Mouse (Mus musculus): ENCODE measurements at regions not wholly inside any gene's neighbourhood (a gene's known extent, or its start where the extent isn't known, plus 50 kb on each side); places are given as distances from the start of the nearest gene placed in this dataset.

GRCm38 (mm10) chr4:12571881-12572280, 400.1 kb upstream of the Fam92a start:
- TF ChIP-seq ZMIZ1 (IDR thresholded peaks at IDR 0.05; ENCODE audit: low read depth, low read length), result no peak
- no peak for TF ChIP-seq KAT2A (IDR thresholded peaks at IDR 0.05; ENCODE audit: insufficient replicate concordance, low read length)
- TF ChIP-seq CTCF (conservative IDR thresholded peaks at IDR 0.05 in 1 of 2, IDR thresholded peaks at IDR 0.05 in 1 of 2; ENCODE audit: low read depth in 2 of 2, low read length in 2 of 2), result peak; percentile 62 to 73
- TF ChIP-seq MXI1 (IDR thresholded peaks at IDR 0.05; ENCODE audit: low read depth, low read length), result no peak
- TF ChIP-seq MAX (IDR thresholded peaks at IDR 0.05; ENCODE audit: low read length), result no peak
